Mouse (Mus musculus): ENCODE measurements around the gene Ficd. TPM values are rescaled to one million over a fixed set of nuclear protein-coding genes. Genes with fewer than 3 reads are reported as not detected.
A peak's percentile ranks its signal among the peaks of the same experiment; 100 is the strongest.
"Not testable (repeated sequence)": the region's sequence is repeated elsewhere in the genome, so short reads cannot be mapped to it uniquely, and the experiment has no call there.

Ficd gene
- polyA plus RNA-seq, 1 experiment from 2014 or later = 3.8 TPM

- Histone ChIP-seq H3K4me3 (ENCODE audit: low read depth, low read length) (no peak overlapping the region), H3K9me3 (ENCODE audit: control insufficient read depth, low read length) (no peaks in the 10 kb centered on the region), H3K4me1 (replicated peaks; ENCODE audit: control insufficient read depth, insufficient read depth, low read length) (no peaks in the 10 kb centered on the region), H3K27me3 (ENCODE audit: control insufficient read depth, insufficient read depth, low read length) (no peaks in the 10 kb centered on the region), H3K4me2 (replicated peaks; ENCODE audit: low read depth, low read length) (no peak overlapping the region), H3K36me3 (ENCODE audit: control insufficient read depth, insufficient read depth, low read length) (no peaks in the 10 kb centered on the region), H3K9ac (ENCODE audit: low read depth, low read length) (no peak overlapping the region), H3K27ac (ENCODE audit: low read depth, low read length) (no peak overlapping the region)
- ATAC-seq (ENCODE audit: low FRiP score) (no peak), DNase-seq (ENCODE audit: low spot score) (peak; percentile 16)
- WGBS = 19% methylated on average over 12 of the region's 12 CpGs
Measured at GRCm38 (mm10) chr5:113783581-113784001, 48.0 kb downstream of the Ficd start.

GRCm38 (mm10) chr5:113784104-113784503, 48.5 kb downstream of the Ficd start:
- H3K27ac ChIP-seq (ENCODE audit: low read depth, low read length); DNase-seq (ENCODE audit: low spot score): not testable (repeated sequence)

GRCm38 (mm10) chr5:113786985-113787384, 51.4 kb downstream of the Ficd start:
- Histone ChIP-seq H3K4me2 (replicated peaks; ENCODE audit: low read depth, low read length) (no peak overlapping the region), H3K4me1 (replicated peaks; ENCODE audit: control insufficient read depth, insufficient read depth, low read length) (no peaks in the 10 kb centered on the region), H3K27me3 (ENCODE audit: control insufficient read depth, insufficient read depth, low read length) (no peaks in the 10 kb centered on the region), H3K4me3 (ENCODE audit: low read depth, low read length) (no peak overlapping the region), H3K36me3 (ENCODE audit: control insufficient read depth, insufficient read depth, low read length) (no peaks in the 10 kb centered on the region), H3K27ac (ENCODE audit: low read depth, low read length) (no peak overlapping the region), H3K9ac (ENCODE audit: low read depth, low read length) (no peak overlapping the region), H3K9me3 (ENCODE audit: control insufficient read depth, low read length) (no peaks in the 10 kb centered on the region)
- WGBS = 79% methylated on average over 5 of the region's 5 CpGs
- ATAC-seq (ENCODE audit: low FRiP score) (no peak), DNase-seq (ENCODE audit: low spot score) (no peak)

More at GRCm38 (mm10) chr5:113784104-113784503, 48.5 kb downstream of the Ficd start:
- H3K4me3 ChIP-seq (ENCODE audit: low read depth, low read length); H3K9ac ChIP-seq (ENCODE audit: low read depth, low read length); H3K27me3 ChIP-seq (ENCODE audit: control insufficient read depth, insufficient read depth, low read length); H3K4me2 ChIP-seq (replicated peaks; ENCODE audit: low read depth, low read length); ATAC-seq (ENCODE audit: low FRiP score); H3K4me1 ChIP-seq (replicated peaks; ENCODE audit: control insufficient read depth, insufficient read depth, low read length); H3K36me3 ChIP-seq (ENCODE audit: control insufficient read depth, insufficient read depth, low read length); H3K9me3 ChIP-seq (ENCODE audit: control insufficient read depth, low read length): not testable (repeated sequence)
- WGBS = 24% methylated on average over 3 of the region's 3 CpGs

GRCm38 (mm10) chr5:113788645-113789044, 53.0 kb downstream of the Ficd start:
- no peaks in the 10 kb centered on the region for H3K4me1 ChIP-seq (replicated peaks; ENCODE audit: control insufficient read depth, insufficient read depth, low read length)
- 0 out of 2 replicates have a peak, but pooled peaks have one; percentile 27 for ATAC-seq (ENCODE audit: low FRiP score)
- H3K36me3 ChIP-seq (ENCODE audit: control insufficient read depth, insufficient read depth, low read length) = no peaks in the 10 kb centered on the region
- no peak overlapping the region for H3K9ac ChIP-seq (ENCODE audit: low read depth, low read length)
- no peak overlapping the region for H3K4me3 ChIP-seq (ENCODE audit: low read depth, low read length)
- peak; percentile 17 for DNase-seq (ENCODE audit: low spot score)
- WGBS = 38% methylated on average over 6 of the region's 6 CpGs
- no peak overlapping the region for H3K4me2 ChIP-seq (replicated peaks; ENCODE audit: low read depth, low read length)
- H3K27me3 ChIP-seq (ENCODE audit: control insufficient read depth, insufficient read depth, low read length) = no peaks in the 10 kb centered on the region
- no peak overlapping the region for H3K27ac ChIP-seq (ENCODE audit: low read depth, low read length)
- no peaks in the 10 kb centered on the region for H3K9me3 ChIP-seq (ENCODE audit: control insufficient read depth, low read length)

GRCm38 (mm10) chr5:113789075-113789788, 53.6 kb downstream of the Ficd start:
- WGBS = 50% methylated on average over 7 of the region's 7 CpGs
- Histone ChIP-seq H3K4me2 (replicated peaks; ENCODE audit: low read depth, low read length) (no peak overlapping the region), H3K9me3 (ENCODE audit: control insufficient read depth, low read length) (no peaks in the 10 kb centered on the region), H3K4me3 (ENCODE audit: low read depth, low read length) (no peak overlapping the region), H3K4me1 (replicated peaks; ENCODE audit: control insufficient read depth, insufficient read depth, low read length) (no peaks in the 10 kb centered on the region), H3K27me3 (ENCODE audit: control insufficient read depth, insufficient read depth, low read length) (no peaks in the 10 kb centered on the region), H3K36me3 (ENCODE audit: control insufficient read depth, insufficient read depth, low read length) (no peaks in the 10 kb centered on the region), H3K27ac (ENCODE audit: low read depth, low read length) (no peak overlapping the region), H3K9ac (ENCODE audit: low read depth, low read length) (no peak overlapping the region)
- no peak for ATAC-seq (ENCODE audit: low FRiP score)
- DNase-seq (ENCODE audit: low spot score) = no peak

Other genes with a start within 250 kb of the Ficd start
- gene Wscd2, start 245.5 kb upstream of the Ficd start, polyA plus RNA-seq (2014; fragmentation: Nextera tagmentation; extraction: Ambion mirVana) = 7.7 and 8.5 TPM in 2 replicates
- 1.1 and 3.1 TPM in 2 replicates for gene Cmklr1, start 85.4 kb upstream of the Ficd start, polyA plus RNA-seq (2014; fragmentation: Nextera tagmentation; extraction: Ambion mirVana)
- gene 1700069L16Rik, start 11.0 kb upstream of the Ficd start, polyA plus RNA-seq (2014; fragmentation: Nextera tagmentation; extraction: Ambion mirVana) = not detected in 2 replicates
- gene Sart3, start 36.7 kb downstream of the Ficd start, polyA plus RNA-seq (2014; fragmentation: Nextera tagmentation; extraction: Ambion mirVana) = 45.1 and 51.1 TPM in 2 replicates
- gene Iscu, start 36.9 kb downstream of the Ficd start, polyA plus RNA-seq (2014; fragmentation: Nextera tagmentation; extraction: Ambion mirVana) = 108 TPM in 2 replicates
- 18.8 and 21.3 TPM in 2 replicates for gene Tmem119, start 64.7 kb downstream of the Ficd start, polyA plus RNA-seq (2014; fragmentation: Nextera tagmentation; extraction: Ambion mirVana)
- 0.96 and 1.0 TPM in 2 replicates for gene Selplg, start 96.8 kb downstream of the Ficd start, polyA plus RNA-seq (2014; fragmentation: Nextera tagmentation; extraction: Ambion mirVana)
- gene Coro1c, start 173.0 kb downstream of the Ficd start, polyA plus RNA-seq (2014; fragmentation: Nextera tagmentation; extraction: Ambion mirVana) = 192 and 230 TPM in 2 replicates

Data from hindbrain, embryonic 11.5 days (tissue).